Mouse (Mus musculus) CD4-positive, CD25-positive, alpha-beta regulatory T cell (primary cell): ENCODE results near the gene Slco2a1. TPM values are rescaled to one million over a fixed set of nuclear protein-coding genes. Genes with fewer than 3 reads are reported as not detected.

Source experiments
- polyA plus RNA-seq: library from polyadenylated mRNA; unstranded; fragments of 100-300 nt; shearing (Covaris generic); gene quantifications from one replicate; pipeline ENCODE4 v1.2.1, GENCODE M21; 2017

The Slco2a1 gene
- polyA plus RNA-seq, result 0.16 TPM

GRCm38 (mm10) chr9:102988462-102988861 is at the start of gene Slco2a1:
Gene Slco2a1 (plus strand): TSS chr9:102988712.

GRCm38 (mm10) chr9:103111621-103112470 is 123.3 kb downstream of the Slco2a1 start, which contains the start of gene Rab6b:
Gene Rab6b (plus strand): TSS chr9:103111787.

Other genes starting within 250 kb of the Slco2a1 start
- 4.4 TPM for gene Ryk, start 153.8 kb upstream of the Slco2a1 start, polyA plus RNA-seq
- 26.1 TPM for gene Rab6b, start 123.1 kb downstream of the Slco2a1 start, polyA plus RNA-seq
- 40.4 TPM for gene Srprb, start 213.4 kb downstream of the Slco2a1 start, polyA plus RNA-seq
- gene Gm20425, start 241.6 kb downstream of the Slco2a1 start, polyA plus RNA-seq, result 2.1 TPM
- gene Trf, start 241.7 kb downstream of the Slco2a1 start, polyA plus RNA-seq, result 5.6 TPM